Mouse (Mus musculus): ENCODE results near the gene Upk3a. TPM values are rescaled to one million over a fixed set of nuclear protein-coding genes. Genes with fewer than 3 reads are reported as not detected.
A peak's percentile ranks its signal among the peaks of the same experiment; 100 is the strongest.

Upk3a gene
- polyA plus RNA-seq, 1 experiment from 2014 or later: 0.47 TPM

DNA sequence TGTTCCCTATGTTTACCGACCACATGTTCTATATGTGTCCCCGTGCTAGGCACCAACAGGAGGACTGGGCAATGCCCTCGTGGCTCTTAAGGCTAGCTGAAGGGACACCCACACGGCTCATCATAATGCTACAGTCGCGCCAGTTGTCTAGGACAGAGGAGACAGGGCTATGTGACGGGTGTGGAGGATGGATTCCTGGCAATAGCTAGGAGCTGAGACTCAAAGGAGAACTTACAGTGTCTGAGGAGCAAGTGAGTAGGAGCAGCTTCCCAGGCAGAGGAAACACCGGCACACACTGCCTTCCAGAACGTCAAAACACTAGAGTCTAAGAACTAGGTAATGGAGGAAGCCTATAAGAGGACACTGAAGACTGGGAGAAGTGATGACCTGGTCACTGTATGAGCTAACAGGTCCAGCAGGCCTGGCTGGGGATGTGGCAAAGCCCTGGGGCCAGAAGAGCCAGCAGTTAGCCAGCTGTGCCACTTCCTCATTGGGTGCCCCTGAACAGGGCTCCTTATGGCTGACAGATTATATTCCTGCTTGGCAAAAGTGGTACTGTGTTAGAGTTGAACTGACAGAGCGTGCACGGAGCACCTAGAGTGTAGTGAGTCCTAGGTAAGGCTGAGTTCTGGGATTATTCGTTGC is 31.3 kb upstream of the Upk3a start:
- Histone ChIP-seq H3K9ac (ENCODE audit: low read length) (no peak overlapping the region), H3K9me3 (replicated peaks; ENCODE audit: control insufficient read depth, low read length) (no peaks in the 10 kb centered on the region), H3K27me3 (ENCODE audit: control insufficient read depth, insufficient read depth, low read length) (no peaks in the 10 kb centered on the region), H3K4me3 (ENCODE audit: low read length) (no peak overlapping the region), H3K4me2 (ENCODE audit: low read depth, low read length) (no peak overlapping the region), H3K36me3 (ENCODE audit: control insufficient read depth, insufficient read depth) (no peaks in the 10 kb centered on the region), H3K4me1 (ENCODE audit: control insufficient read depth, insufficient read depth, low read length) (peaks cover 19% of the 10 kb centered on the region), H3K27ac (ENCODE audit: low read length) (no peak overlapping the region)
- WGBS: 88% methylated on average over 12 of the region's 12 CpGs
- ATAC-seq (replicated peaks; ENCODE audit: extremely low read depth, insufficient read depth, low FRiP score): no peak

GRCm38 (mm10) chr15:84986171-84987019 is 30.5 kb upstream of the Upk3a start:
- H3K9me3 ChIP-seq (replicated peaks; ENCODE audit: control insufficient read depth, low read length): no peaks in the 10 kb centered on the region
- peak overlapping the region; percentile 83 for H3K4me3 ChIP-seq (ENCODE audit: low read length)
- no peak overlapping the region for H3K27ac ChIP-seq (ENCODE audit: low read length)
- no peaks in the 10 kb centered on the region for H3K36me3 ChIP-seq (ENCODE audit: control insufficient read depth, insufficient read depth)
- peak overlapping the region; percentile 85 for H3K4me2 ChIP-seq (ENCODE audit: low read depth, low read length)
- 71% methylated on average over 4 of the region's 4 CpGs for WGBS
- H3K9ac ChIP-seq (ENCODE audit: low read length): peak overlapping the region; percentile 92
- H3K4me1 ChIP-seq (ENCODE audit: control insufficient read depth, insufficient read depth, low read length): peaks cover 19% of the 10 kb centered on the region
- ATAC-seq (replicated peaks; ENCODE audit: extremely low read depth, insufficient read depth, low FRiP score): no peak
- H3K27me3 ChIP-seq (ENCODE audit: control insufficient read depth, insufficient read depth, low read length): no peaks in the 10 kb centered on the region

- peak overlapping the region; percentile 85 for H3K4me2 ChIP-seq (ENCODE audit: low read depth, low read length)
- peak overlapping the region; percentile 92 for H3K9ac ChIP-seq (ENCODE audit: low read length)
- H3K4me1 ChIP-seq (ENCODE audit: control insufficient read depth, insufficient read depth, low read length): peaks cover 13% of the 10 kb centered on the region
- peak; percentile 59 for ATAC-seq (replicated peaks; ENCODE audit: extremely low read depth, insufficient read depth, low FRiP score)
- WGBS: 1% methylated on average over 52 of the region's 53 CpGs
- H3K9me3 ChIP-seq (replicated peaks; ENCODE audit: control insufficient read depth, low read length): no peaks in the 10 kb centered on the region
- H3K27ac ChIP-seq (ENCODE audit: low read length): peak overlapping the region; percentile 68
- H3K4me3 ChIP-seq (ENCODE audit: low read length): peak overlapping the region; percentile 83
- H3K27me3 ChIP-seq (ENCODE audit: control insufficient read depth, insufficient read depth, low read length): no peaks in the 10 kb centered on the region
- no peaks in the 10 kb centered on the region for H3K36me3 ChIP-seq (ENCODE audit: control insufficient read depth, insufficient read depth)
These were observed 29.7 kb upstream of the Upk3a start for GRCm38 (mm10) chr15:84987020-84987815.

DNA sequence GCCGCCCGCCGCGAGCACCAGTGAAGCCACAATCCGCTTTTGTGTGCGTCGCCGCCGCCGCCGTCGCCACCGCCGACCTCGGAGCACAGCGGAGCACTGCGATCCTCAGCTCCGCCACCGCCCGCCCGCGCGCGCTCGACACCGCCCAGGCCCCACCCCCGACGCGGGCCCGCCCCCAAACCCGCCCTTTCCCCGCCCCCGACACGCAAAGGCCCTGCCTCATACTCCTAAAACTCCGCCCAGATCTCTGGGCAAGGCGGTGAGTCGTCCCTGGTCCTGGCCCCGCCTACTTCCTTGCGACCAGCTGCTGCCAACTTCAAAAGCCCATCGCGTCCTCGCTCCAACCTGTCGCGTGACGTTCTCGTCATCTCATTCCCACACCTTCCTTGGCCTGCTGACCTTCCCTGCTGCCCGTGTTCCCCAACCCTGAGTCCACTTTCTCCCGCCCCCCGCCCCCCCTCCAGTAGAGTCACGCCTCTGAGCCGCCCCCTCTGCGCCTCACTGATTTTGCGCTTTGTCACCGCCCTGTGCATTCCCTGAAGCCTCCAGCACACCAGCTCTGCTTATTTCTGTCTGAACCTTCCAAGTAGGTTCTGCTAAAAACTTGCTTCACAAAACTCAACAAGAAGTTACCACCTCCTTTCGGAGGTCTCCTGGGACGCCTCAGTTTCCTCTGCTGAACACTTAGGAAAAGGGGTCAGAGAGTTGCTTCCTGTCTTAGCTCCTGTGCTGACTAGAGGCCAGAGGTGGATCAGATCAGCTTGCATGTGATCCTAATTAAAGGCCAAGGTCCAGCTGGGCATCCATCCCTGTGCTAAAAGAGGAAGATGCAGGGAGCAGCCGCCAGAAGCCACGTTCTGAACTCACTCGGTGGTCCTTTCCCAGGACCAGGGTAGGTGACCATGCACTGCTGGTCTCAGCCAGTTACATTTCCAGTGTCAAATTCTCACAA is 28.8 kb upstream of the Upk3a start, which contains the start of gene 5031439G07Rik:
5031439G07Rik (minus strand) TSS at position 678 of the 952 bp plus-strand sequence.
- Histone ChIP-seq H3K4me3 (ENCODE audit: low read length) (peak within 1 kb of the TSS; percentile 83), H3K4me2 (ENCODE audit: low read depth, low read length) (peak within 1 kb of the TSS; percentile 85), H3K9me3 (replicated peaks; ENCODE audit: control insufficient read depth, low read length) (no peaks in the 10 kb centered on the region), H3K9ac (ENCODE audit: low read length) (peak within 1 kb of the TSS; percentile 92), H3K36me3 (ENCODE audit: control insufficient read depth, insufficient read depth) (no peaks in the 10 kb centered on the region), H3K27me3 (ENCODE audit: control insufficient read depth, insufficient read depth, low read length) (no peaks in the 10 kb centered on the region), H3K27ac (ENCODE audit: low read length) (peak within 1 kb of the TSS; percentile 74), H3K4me1 (ENCODE audit: control insufficient read depth, insufficient read depth, low read length) (peaks cover 13% of the 10 kb centered on the region)
- peak; percentile 91 for ATAC-seq (replicated peaks; ENCODE audit: extremely low read depth, insufficient read depth, low FRiP score)
- 2% methylated on average over 51 of the region's 59 CpGs for WGBS

- peaks cover 13% of the 10 kb centered on the region for H3K4me1 ChIP-seq (ENCODE audit: control insufficient read depth, insufficient read depth, low read length)
- 75% methylated on average over 3 of the region's 3 CpGs for WGBS
- no peaks in the 10 kb centered on the region for H3K36me3 ChIP-seq (ENCODE audit: control insufficient read depth, insufficient read depth)
- ATAC-seq (replicated peaks; ENCODE audit: extremely low read depth, insufficient read depth, low FRiP score): no peak
- H3K4me3 ChIP-seq (ENCODE audit: low read length): no peak overlapping the region
- no peak overlapping the region for H3K4me2 ChIP-seq (ENCODE audit: low read depth, low read length)
- no peaks in the 10 kb centered on the region for H3K27me3 ChIP-seq (ENCODE audit: control insufficient read depth, insufficient read depth, low read length)
- H3K9me3 ChIP-seq (replicated peaks; ENCODE audit: control insufficient read depth, low read length): no peaks in the 10 kb centered on the region
- H3K9ac ChIP-seq (ENCODE audit: low read length): no peak overlapping the region
- H3K27ac ChIP-seq (ENCODE audit: low read length): no peak overlapping the region
These were observed 27.8 kb upstream of the Upk3a start for GRCm38 (mm10) chr15:84989098-84989497.

- Histone ChIP-seq H3K4me3 (ENCODE audit: low read length) (no peak overlapping the region), H3K36me3 (ENCODE audit: control insufficient read depth, insufficient read depth) (no peaks in the 10 kb centered on the region), H3K27me3 (ENCODE audit: control insufficient read depth, insufficient read depth, low read length) (no peaks in the 10 kb centered on the region), H3K4me1 (ENCODE audit: control insufficient read depth, insufficient read depth, low read length) (peaks cover 13% of the 10 kb centered on the region), H3K27ac (ENCODE audit: low read length) (no peak overlapping the region), H3K4me2 (ENCODE audit: low read depth, low read length) (no peak overlapping the region), H3K9me3 (replicated peaks; ENCODE audit: control insufficient read depth, low read length) (no peaks in the 10 kb centered on the region), H3K9ac (ENCODE audit: low read length) (no peak overlapping the region)
- no peak for ATAC-seq (replicated peaks; ENCODE audit: extremely low read depth, insufficient read depth, low FRiP score)
- WGBS: 65% methylated on average over 7 of the region's 7 CpGs
These were observed 27.2 kb upstream of the Upk3a start for GRCm38 (mm10) chr15:84989771-84990170.

DNA sequence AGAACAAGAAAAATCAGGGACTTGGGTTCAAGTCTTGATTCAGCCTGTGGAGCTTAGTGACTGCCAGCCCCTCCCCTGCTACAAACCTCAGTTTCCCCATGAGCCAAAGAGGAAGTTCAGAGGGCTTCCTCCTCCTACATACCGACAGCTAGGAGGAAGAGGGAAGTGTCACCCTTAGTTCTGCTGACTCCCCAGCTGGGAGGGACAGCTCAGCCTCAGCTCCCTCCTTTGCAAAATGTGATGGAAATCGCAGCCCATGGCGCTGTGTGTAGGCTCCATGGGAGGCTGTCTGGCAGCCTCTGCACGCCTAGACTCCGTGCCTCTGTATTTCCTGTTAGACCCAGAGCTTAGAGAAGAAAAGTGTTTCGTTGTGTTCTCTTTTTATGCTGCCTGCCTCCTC is 22.4 kb upstream of the Upk3a start:
- 20% methylated on average over 6 of the region's 6 CpGs for WGBS
- ATAC-seq (replicated peaks; ENCODE audit: extremely low read depth, insufficient read depth, low FRiP score): no peak
- no peak overlapping the region for H3K9ac ChIP-seq (ENCODE audit: low read length)
- H3K9me3 ChIP-seq (replicated peaks; ENCODE audit: control insufficient read depth, low read length): no peaks in the 10 kb centered on the region
- H3K4me3 ChIP-seq (ENCODE audit: low read length): no peak overlapping the region
- no peaks in the 10 kb centered on the region for H3K27me3 ChIP-seq (ENCODE audit: control insufficient read depth, insufficient read depth, low read length)
- no peaks in the 10 kb centered on the region for H3K36me3 ChIP-seq (ENCODE audit: control insufficient read depth, insufficient read depth)
- no peak overlapping the region for H3K4me2 ChIP-seq (ENCODE audit: low read depth, low read length)
- no peaks in the 10 kb centered on the region for H3K4me1 ChIP-seq (ENCODE audit: control insufficient read depth, insufficient read depth, low read length)
- H3K27ac ChIP-seq (ENCODE audit: low read length): no peak overlapping the region

- H3K9me3 ChIP-seq (replicated peaks; ENCODE audit: control insufficient read depth, low read length): no peaks in the 10 kb centered on the region
- H3K27me3 ChIP-seq (ENCODE audit: control insufficient read depth, insufficient read depth, low read length): no peaks in the 10 kb centered on the region
- no peak overlapping the region for H3K27ac ChIP-seq (ENCODE audit: low read length)
- no peak overlapping the region for H3K9ac ChIP-seq (ENCODE audit: low read length)
- no peaks in the 10 kb centered on the region for H3K4me1 ChIP-seq (ENCODE audit: control insufficient read depth, insufficient read depth, low read length)
- no peaks in the 10 kb centered on the region for H3K36me3 ChIP-seq (ENCODE audit: control insufficient read depth, insufficient read depth)
- no peak overlapping the region for H3K4me2 ChIP-seq (ENCODE audit: low read depth, low read length)
- no peak overlapping the region for H3K4me3 ChIP-seq (ENCODE audit: low read length)
- ATAC-seq (replicated peaks; ENCODE audit: extremely low read depth, insufficient read depth, low FRiP score): no peak
- WGBS: 40% methylated on average over 6 of the region's 6 CpGs
These were observed 21.9 kb upstream of the Upk3a start for GRCm38 (mm10) chr15:84995041-84995440.

Measured in heart, embryonic 16.5 days (tissue).